Mouse (Mus musculus) kidney, adult 9 months (tissue): ENCODE results near the gene Lipc.

Source experiments
- DNase-seq: peaks from one replicate; pipeline ENCODE4 v3.0.0; 2022

The Lipc gene

DNA sequence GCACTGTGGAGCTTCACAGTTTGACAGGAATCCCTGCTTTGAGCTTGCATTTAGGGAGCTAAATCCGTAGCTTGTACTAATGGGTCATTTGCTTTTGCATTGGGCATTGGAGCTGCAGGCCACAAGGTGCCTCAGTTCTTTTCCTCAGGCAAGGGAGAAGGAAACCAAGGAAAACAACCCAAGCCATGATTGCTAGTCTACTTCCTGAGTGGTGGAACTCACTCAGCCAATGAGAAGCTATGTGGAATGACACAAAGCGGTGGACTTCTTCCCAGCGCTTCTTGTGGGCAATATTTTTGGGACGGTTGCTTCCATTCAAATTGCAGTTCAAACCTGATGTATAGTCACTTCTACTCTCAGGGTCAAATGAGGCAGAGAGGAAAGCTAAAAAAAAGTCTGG is at the start of gene Lipc:
Gene Lipc, minus strand, starts transcription at position 101 of the 400 bp plus-strand sequence.
- no peak for DNase-seq

- DNase-seq: no peak
Observed at GRCm38 (mm10) chr9:70999161-70999560, 47.1 kb upstream of the Lipc start.

DNA sequence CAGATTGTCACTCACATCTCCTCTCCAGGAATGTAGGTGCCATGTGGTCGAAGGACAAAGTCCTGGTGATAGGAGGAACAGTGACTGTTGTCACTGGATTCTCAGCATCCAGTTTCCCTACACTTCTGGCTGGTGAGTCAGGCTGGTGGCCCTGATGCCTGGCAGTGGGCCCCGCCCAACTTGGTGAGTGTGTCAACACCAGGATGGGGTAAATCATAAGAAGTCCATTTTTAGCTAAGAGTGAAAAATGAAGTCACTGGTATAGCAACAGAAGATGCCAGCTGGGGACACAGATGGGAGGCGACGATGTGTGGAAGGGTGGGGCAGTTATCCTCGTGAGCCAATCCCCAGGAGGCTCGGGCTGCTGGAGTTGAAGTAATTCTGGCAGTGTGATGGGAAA is 46.7 kb upstream of the Lipc start:
- no peak for DNase-seq

DNA sequence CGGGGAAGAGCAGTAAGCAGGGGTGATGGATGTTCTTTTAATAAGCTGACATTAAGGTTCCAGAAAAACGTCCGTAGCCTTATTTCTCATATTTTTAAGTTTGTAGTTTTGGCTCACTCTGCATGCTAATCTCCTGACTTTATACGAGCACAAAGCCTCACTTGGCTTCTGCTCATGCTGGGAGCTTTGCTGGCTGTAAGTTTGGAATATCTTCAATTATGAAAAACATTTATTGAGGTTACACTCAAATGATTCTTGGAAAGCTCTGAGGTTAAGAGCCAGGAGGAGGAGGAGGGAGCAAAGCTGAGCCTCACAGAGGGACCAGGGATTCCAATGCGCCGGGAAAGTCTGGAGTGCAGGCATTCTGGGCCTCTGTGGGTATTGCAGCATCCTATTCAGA is 41.3 kb upstream of the Lipc start:
- DNase-seq: no peak

GRCm38 (mm10) chr9:70991401-70991800 is 39.4 kb upstream of the Lipc start:
- DNase-seq: no peak

- DNase-seq: no peak
Observed at GRCm38 (mm10) chr9:70987210-70987609, 35.2 kb upstream of the Lipc start.

DNA sequence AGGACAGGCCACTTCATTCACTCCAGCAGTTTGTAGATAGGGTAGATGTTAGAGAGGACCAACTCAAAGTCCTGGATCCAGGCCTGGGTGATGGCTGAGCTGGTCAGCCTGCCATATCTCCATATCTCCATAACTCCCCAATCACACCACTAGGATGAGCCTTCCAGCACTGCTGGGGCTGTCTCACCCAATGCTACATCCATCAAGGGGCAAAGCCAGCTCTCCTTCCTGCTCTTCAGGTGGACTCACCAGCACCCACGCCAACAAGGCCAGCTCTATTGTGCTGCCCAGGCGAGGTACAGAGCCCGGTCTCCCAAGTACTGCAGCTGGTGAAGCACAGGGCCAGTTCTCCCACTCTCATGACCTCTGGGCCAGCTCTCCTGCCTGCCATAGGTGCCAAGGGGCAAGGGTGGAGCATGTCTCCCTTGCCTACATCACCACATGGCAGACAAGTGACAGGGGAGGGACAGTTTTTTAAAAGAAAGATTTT is 31.0 kb upstream of the Lipc start:
- DNase-seq: no peak

DNA sequence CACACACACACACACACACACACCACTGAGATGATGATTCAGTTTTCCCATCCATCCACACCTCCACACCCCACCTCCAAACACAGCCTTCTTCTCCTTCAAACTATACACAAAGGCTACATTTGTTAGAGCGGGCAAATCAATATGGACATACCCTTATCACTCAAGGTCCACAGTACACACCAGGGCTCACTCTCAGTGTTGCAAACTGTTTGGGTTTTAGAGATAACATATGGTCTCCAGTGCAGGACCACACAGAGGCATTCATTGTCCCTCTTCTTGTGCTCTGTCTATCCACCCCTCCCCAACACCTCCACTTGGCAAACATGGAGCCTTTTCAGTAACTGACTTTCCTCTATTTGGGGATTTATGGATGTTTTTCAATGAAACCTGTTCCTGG is 29.7 kb upstream of the Lipc start:
- DNase-seq: no peak

DNA sequence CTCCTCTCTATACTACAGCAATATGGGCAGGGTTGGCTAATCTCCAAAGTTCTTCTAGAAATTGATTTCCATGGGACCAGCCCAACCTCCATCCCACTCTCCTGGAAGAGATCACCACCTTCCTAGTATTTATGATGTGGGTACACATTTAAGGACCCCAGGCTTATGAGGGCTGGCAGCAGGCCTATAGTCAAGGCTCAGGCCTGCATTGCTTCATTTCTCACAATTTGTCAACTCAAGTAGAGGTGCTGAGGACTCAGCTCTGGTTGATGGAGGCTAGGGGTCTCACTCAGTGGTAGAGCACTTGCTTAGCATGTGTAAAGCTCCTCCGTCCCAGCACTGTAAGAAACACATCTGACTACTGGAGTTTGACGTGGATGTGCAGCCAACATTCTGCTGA is 27.6 kb upstream of the Lipc start:
- DNase-seq: no peak

- DNase-seq: no peak
Observed at GRCm38 (mm10) chr9:70979171-70979570, 27.1 kb upstream of the Lipc start.

DNA sequence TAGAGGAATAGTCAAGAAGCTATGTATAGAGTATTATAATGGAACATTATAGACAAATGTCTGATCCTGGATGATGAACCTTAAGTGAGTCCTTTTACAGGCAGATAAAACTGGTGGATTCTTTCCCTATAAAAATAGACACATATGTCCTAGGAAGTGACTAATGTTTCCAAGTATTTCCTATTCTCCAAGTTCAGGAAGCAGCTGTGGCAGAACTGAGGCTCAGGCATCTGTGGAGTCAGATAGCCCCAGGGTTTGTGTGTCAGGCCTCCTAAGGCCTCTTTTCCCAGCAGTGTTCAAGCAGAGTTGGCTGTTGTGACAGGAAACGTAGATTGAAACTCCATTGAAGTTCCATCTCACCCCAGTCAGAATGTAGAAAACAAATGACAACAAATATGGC is 25.4 kb upstream of the Lipc start:
- DNase-seq: peak; percentile 61

DNA sequence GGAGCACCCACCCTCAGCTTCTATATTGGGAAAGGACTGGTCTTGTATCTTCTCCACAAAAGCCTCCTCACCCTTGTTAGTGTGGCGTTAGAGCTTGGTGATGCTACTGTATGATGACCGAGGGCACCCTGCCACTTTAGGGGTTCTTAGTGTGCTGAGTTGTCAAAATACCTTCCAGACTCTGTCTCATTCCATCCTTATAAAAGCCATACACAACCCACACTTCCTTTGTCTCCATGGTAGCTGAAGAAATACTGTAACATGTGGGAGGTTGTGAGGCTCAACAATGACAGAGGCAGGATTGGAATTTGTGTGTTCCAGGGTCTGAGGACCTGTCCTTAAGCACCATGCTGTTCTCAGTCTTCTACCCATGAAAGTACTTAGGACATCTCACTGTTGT is 23.9 kb upstream of the Lipc start:
- no peak for DNase-seq

GRCm38 (mm10) chr9:70973286-70973685 is 21.3 kb upstream of the Lipc start:
- DNase-seq: peak; percentile 22

GRCm38 (mm10) chr9:70969244-70969643 is 17.2 kb upstream of the Lipc start:
- no peak for DNase-seq

DNA sequence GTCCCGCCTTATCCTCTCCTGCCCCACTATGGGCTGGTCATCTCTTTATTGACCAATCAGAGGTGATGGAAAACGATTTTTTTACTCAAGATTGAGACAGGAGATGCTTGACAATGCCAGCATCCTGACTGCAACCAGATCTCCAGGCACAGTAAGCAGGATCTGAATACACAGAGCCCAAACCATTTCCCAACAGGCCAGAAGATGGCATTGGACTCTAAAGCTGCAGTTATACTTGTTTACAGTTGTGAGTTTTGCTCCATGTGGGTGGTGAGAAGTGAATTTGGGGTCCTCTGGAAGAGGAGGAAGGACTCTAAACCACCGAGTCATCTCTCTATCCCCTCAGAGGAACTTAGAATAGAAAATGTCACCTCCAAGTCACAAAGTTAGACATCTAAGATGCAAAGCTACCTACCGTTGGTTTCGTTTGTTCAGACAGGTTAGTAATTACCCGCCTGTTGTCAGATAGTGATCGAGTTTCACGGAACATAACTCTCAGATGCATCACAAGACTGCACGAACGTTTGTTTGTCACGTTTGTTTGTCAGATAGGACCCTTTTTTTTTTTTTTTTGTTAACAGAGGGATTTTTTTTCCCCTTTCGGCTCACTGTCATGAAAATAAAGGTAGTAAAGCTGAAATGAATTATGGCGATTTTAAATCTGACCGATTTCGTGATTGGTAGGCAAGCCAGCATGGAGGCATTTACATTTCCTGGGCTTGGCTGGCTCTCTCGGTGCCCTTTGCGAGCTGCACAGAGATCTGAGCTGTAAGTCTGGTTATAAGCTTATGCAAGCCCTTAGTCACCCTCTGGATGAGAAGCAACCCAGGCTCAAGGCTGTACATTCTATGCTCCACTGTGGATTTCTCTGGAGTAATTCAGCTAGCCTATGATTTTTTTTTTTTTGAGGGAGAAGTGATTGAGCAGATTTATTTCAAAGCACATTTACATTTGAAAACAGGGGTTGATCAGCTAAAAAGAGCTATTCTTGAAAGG is 14.3 kb upstream of the Lipc start:
- no peak for DNase-seq

DNA sequence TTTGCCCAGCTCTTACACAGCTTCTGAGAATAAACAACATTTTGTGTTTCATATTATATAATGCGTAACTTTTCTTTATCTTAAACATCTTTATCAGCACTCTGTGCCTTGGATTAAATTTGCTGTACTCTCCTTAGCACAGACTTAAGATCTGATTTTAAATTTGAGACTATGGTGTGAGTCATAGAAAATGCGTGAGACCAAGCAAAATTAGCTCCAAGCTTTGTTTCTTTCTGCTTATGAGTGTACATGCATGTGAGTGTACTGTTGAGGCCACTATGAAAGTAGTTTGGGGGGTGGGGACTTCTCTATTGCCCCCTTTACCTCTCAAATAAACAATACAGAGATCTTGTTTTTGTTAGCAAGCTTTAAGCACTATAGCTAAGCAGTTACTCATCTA is 13.4 kb upstream of the Lipc start:
- DNase-seq: no peak

DNA sequence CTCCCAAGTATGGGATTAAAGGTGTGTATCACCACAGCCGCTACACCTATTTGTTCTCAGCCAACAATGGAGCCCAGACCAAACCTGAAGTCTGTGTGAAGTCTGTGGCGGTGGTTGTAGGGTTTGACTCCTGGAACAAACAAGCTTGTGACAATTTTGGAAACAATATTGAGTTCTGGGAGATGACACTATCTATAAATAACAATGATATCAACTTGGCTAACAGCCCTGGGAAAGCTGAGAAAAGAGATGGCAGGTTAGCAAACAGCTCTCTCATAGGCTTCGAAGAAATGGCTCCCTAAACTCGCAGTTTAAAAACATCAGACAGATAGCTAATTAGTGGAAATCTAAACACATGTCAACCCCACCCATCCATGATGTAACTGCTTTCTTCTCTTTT is 13.0 kb upstream of the Lipc start:
- no peak for DNase-seq

DNA sequence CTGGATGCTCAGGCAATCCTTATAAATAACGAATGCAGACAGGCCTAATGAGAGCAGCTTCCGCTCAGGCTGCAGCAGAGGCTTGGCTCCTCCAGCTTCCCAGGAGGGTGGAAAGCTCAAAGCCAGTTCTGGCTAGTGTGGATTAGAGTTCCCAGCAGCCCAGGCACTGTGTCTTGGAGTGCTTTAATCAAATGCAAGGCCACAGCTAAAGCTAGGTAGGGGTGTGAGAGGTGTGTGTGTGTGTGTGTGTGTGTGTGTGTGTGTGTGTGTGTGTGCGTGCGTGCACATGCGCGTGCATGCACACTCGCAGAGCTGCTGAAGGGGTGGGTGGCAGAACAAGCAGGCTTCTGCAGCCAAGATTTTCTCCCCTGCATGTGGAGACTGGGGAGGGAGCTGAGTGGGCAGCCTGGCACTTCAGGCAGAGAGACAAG is 11.4 kb upstream of the Lipc start:
- no peak for DNase-seq

DNA sequence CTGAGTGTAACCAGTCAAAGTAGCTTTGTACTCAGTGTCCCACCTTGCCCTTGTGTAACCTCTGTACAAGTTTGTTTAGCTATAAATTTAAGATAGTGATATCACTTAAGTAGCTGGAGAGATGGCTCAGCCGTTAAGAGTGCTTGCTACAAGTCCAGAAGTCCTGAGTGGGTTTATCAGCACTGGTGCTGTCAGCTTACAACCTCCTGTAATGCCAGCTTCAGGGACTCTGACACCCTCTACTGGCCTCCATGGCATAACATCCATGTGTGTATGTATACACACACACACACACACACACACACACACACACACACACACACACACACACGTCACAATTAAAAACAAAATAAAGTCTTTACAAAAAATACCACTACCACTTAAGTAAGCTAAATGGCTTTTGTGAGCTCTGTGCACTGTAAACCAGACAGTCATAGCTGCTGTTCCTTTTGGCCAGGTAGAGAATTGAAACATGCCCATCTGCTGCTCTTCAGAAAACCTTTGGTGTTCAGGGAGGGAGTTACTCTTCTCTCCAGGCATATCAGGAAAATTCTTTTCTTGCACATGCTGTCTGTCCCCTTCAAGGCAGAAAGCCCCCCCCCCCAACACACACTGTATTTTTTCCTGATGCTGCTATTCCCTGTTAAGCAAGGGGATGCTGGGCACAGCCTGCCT is 10.9 kb upstream of the Lipc start:
- no peak for DNase-seq

DNA sequence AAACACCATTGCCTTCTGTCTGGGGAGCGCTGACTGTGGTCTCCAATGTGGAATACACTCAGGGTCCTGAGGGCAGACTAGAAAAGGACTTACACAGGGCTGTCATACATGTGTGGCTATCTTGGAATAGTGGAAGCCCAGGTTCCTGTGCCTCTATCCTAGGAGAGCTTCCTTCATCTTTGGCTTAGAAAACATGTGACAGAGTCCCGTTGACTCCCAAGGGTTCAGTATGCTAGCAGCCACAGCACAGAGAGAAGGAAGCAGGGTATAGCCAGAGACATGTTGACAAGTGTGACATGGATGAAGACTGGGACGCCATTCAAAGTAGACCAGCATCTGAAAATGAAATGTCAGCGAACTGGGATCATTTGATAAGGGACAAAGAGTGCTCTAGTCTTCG is 8.3 kb upstream of the Lipc start:
- no peak for DNase-seq

DNA sequence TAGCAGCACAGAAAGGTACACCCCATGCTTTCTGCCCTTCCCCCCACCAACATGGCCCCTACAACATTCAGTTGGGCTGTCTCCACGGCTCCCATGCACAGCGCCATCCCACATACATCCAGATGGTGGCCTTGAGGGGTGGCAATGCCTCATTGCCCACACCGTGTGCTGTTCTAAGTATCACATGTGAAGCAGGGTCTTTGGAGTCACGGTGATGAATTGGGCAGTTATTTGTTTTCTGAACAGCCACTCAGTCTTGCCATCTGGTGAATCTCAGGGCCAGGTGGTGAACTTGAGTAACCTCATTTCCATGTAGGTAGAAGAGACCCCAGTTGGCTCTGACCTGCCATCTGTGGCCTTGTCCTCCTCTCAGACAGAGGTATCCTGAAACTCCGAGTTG is 7.8 kb upstream of the Lipc start:
- DNase-seq: no peak

- DNase-seq: no peak
Observed at GRCm38 (mm10) chr9:70959447-70959846, 7.4 kb upstream of the Lipc start.

DNA sequence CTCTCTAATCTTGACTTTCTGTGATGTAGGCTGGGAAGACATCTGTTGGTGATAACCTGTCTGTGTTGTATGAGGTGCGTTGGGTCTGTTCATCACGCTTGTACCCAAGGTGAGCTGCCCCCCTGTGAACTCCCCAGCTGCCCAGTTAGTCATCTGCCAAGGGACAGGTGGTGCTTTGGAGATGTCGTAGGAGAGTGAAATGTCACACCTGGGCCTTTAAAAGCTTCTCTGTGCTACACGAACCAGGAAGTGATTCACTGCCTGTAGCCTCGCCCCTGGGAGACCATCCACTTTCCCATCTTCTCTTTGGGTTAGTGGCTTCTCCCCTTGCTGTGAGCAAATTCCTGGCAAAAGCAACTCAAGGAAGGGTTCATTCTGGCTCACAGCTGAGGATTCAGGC is 6.4 kb upstream of the Lipc start:
- no peak for DNase-seq

DNA sequence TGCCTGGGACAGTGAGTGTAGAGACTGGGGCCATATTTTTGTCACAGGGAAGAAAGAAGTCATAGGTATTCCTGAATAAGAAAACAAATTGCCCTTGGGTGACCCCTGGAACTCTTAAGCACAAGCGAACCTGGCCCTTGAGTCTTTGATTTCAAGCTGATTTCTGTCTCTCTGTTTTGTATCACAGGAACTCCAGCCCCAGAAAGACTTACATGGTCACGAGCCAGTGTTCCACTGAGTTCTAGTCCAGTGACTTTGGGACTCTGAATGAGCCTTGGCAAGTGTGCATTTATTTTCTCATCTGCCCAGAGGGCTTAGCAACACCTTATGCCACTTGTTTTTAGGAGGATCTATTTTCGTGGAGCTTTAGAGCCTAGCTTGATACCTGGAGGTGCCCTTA is 5.7 kb upstream of the Lipc start:
- DNase-seq: no peak
